Mouse (Mus musculus) C2C12 (cell line): Measurements from ENCODE around the gene Zfp365.

Source experiments
- CTCF ChIP-seq: IDR thresholded peaks from one replicate; pipeline ENCODE4 v1.5.1; 2011; ENCODE audit not compliant: control insufficient read depth, insufficient read depth, insufficient read length
- MAX ChIP-seq: IDR thresholded peaks from one replicate; pipeline ENCODE4 v1.6.1; 2011; ENCODE audit warnings: mild to moderate bottlenecking, control low read depth
- MYOG ChIP-seq: IDR thresholded peaks from one replicate; pipeline ENCODE4 v1.6.1; 2011; ENCODE audit not compliant: control insufficient read depth, insufficient read length; ENCODE audit errors: extremely low read depth

DNA sequence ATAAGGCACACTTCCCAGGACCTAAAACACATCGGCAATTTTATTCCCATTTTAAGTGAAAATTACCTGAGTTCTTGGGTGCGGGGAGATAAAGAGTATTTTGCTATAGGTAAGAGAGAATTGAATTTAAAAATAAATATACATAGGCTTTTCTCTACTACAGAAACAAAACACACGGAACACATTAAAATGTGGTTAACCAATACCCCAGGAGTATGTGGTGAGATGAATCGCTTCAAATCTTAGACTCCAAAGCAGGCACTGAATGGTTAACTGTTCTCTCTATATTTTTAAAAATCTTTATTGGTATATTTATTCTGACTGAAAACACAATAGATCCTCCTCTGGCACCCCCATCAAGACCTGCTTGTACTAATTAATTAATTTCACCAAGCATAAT, 7.2 kb upstream of the Zfp365 start:
- TF ChIP-seq MYOG (no peak), MAX (no peak), CTCF (no peak)
